Mouse (Mus musculus): ENCODE data around the gene Il17rb.

The Il17rb gene

DNA sequence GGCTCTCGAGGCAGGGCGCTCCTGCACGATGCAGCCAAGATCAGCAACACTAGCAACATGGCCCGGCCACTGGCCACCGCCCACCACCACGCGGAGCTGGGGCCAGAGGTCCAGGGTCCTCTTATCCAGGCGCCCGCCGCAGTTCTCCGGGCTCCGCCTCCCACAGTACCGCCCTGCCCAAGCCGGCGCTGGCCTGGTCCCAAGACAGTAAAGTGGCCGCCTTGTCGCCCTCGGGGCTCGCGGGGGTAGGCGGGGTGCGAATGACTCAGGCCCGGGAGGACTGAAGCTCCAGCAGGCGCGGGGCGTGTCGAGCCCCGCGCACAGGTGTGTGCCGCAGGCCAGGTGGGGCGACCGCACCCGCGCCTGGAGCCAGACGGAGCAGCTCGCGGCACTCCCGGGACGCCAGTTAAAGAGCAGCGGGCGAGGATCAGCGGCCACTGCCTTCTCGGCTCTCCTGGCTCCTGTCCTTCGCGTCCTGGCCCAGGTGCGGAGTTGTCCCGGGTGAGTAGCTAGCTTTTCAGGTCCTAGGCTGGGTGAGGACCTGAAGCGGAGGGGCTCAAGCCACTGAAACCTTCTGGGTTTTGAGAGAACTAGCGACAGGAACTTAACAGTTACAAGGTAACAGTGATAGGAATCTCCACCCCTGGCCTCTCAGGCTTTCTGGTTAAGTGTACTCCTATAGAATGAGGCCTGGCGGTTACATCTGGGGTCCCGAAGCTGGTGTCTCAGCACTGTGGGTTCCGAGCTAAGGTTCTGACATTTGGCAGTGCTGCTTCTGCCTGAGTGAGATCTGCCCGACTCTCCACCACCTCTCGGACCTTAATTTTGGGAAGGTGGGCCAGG is at the start of gene Il17rb, which contains the start of gene Chdh:
TSS of gene Il17rb (minus strand) at position 164 of the 843 bp plus-strand sequence.
TSS of gene Chdh (plus strand) at position 291 of the 843 bp plus-strand sequence.
- peak; percentile 78 for DNase-seq

DNA sequence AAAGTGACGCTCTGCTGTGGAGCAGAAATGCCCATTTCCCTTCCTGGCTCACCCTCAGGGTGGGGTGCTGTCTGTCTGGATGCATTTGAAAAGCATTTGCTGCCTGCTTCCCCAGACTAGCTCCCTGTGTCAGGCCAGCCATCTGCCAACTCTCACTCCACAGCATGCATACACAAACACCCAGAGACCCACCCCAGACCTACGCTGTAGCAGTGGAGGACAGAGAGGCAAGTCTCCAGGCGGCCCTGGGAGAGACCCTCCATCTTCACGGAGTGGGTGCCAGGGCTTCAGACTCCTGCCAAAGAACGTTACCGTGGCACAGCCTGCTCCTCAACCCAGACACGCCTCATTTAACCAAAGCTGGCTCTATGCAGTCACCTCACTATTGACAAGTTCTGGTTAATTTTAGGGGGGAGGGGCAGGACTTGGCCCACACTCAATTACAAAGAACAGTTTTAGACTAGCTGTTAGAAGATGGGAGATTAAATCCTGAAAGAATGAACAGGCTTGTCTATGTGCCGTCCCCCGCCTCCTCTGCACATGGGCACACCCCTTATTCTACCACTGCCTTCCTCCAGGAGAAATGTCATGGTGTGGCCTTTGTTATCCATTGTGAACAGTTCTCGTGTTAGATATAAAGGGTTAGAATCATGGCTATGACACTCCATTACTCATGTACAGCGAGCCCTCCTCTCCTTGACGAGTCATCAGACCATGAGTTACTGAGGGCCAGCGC is 47.5 kb upstream of the Il17rb start:
- DNase-seq: peak; percentile 50

DNA sequence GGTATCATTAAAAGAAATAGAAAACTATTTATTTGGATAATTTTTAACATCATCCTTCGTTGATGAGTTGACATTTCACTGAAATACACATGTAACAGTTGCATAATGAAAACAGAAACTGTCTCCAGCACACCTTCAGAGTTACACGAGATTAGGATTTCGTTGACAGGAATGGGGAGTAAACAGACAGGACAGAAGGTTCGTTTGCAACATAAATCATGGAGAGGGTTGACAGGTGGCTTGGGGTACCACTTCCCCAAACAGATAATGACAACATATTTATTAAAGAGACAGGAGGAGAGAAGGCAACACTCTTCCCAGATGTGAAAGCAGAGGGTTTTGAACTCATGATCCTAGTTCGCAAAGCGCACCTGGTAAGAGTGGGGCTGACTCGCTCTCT is 46.2 kb upstream of the Il17rb start:
- no peak for DNase-seq

GRCm38 (mm10) chr14:30050280-30050679 is 41.6 kb upstream of the Il17rb start:
- DNase-seq: no peak

DNA sequence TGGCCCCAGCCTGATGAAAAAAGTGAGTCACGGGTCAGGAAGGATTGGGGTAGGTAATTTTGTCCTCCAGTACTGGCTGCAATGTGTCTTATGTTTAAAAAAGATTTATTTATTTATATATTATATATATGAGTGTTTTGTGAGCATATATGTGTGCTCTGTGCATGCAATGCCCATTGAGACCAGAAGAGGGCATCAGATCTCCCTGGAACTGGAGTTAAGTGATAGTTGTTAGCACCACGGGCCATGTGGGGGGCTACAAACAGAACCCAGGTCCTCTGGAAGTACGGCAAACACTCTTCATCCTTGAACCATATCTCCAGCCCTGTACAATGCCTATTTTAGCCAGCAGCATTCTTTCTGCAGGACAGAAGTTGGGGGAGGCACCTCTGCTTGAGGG is 39.4 kb upstream of the Il17rb start:
- no peak for DNase-seq

- DNase-seq: no peak
These were observed 38.3 kb upstream of the Il17rb start for GRCm38 (mm10) chr14:30046976-30047375.

GRCm38 (mm10) chr14:30045704-30046220 is 37.1 kb upstream of the Il17rb start:
- DNase-seq: no peak

DNA sequence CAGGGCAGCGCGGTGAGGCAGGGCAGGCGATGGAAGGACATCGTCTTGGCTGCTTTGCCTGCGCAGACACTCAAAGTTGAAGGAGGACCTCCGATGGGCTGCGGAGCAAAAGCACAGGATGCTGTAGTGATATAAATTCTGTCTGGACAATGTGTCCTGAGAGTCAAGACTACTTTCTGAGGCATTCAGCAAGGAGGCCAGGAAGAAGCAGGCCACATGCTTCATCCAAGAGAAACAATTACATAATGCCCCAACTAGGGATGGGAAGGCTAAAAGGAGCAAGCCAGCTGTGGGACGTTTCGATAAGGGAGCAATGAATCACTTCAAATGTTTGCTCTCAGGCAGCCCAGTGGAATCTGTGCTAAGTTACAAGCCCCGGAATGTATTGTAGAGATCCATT is 36.5 kb upstream of the Il17rb start:
- DNase-seq: peak; percentile 14

- DNase-seq: peak; percentile 22
These were observed 34.8 kb upstream of the Il17rb start for GRCm38 (mm10) chr14:30043356-30043940.

DNA sequence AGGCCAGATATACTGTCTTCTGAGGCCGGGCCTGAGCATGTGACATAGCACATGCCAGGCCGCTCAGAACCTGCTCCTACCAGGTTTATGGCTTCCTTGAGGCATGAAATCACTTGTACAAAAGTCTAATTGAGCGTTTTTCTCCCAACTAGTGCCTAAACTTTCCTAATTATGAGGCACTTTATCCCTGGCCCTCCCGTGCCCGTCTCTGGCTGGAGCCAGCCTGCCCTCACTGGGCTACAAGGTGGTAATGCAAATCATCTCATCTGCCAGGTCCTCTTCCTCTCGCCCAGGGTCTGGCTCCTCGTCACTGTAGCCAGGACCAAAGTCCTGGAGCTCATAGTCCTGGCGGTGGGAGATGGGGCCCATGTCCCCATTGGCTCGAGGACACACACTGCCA is 33.1 kb upstream of the Il17rb start:
- DNase-seq: no peak

DNA sequence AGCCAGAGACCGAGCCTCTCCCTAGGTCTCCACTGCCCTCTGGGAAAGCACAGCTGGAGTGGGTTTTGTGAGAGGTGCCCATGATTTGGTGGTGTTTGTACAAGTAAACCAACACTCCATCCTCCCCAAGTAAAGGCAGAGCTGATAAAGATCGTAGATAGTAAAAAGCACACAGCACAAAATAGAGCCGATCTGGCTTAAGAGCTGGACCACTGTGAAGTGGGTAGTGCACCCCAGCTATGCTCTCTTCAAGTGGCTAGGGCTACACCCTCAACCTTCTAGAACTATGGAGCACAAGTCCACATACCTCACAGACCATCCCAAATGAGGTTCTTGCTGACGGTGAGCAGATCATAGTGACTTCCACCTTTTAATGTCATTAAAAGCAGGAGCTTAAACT is 30.7 kb upstream of the Il17rb start:
- no peak for DNase-seq

GRCm38 (mm10) chr14:30038431-30038830 is 29.7 kb upstream of the Il17rb start:
- no peak for DNase-seq

DNA sequence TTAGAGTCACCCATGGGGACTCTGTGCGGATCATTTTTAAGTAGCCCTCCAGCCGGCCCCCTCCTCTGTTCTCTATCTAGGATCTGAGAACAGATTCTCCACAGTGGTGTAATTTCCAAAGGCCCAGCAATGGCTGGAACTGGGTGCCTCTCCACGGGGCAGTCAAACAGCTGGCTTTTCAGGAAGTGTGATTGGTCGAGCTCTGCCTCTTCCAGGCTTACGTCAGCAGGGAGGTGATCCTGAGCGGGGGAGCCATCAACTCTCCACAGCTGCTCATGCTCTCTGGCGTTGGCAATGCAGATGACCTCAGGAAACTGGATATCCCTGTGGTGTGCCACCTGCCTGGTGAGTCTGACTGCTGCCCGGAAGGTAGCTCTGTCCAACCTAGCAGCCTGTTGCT is 24.7 kb upstream of the Il17rb start:
- no peak for DNase-seq

- peak; percentile 28 for DNase-seq
These were observed 18.7 kb upstream of the Il17rb start for GRCm38 (mm10) chr14:30027378-30027777.

DNA sequence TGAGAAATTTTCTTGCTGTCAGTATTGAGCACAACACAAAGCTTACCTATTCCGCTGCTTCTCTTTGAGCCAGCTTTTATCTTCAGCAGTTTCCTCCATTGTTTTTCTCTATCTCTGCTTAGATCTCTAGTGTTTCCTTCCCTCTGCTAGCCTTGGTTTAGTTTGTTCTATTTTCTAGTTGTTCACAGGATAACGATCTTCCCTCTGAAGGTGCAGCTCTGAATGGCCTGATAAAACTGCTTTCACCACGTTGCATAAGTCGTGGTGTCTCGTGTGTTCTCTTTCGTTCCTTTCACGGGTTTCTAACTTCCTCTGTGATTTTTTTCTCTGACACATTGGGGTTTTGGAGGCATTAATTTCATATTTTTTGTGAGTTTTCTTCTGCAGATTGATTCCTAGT is 15.7 kb upstream of the Il17rb start:
- no peak for DNase-seq

DNA sequence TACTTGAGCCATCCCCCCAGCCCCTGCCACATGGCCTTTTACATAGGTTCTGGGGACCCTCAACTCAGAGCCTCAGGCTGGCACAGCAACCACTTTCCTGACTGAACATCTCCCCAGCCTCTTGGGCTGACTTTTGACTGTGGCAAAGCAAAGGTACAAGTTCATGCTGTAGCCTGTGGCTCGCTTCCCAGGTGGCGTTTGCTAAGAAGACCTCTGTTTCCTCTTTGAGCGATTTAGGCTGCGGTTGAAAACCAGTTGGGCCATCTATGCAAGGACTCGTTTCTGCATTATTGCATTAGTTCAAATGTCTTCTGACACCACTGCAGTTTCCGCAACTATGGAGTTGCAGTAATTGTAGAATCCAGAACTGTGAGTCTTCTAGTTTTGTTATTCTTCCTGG is 13.8 kb upstream of the Il17rb start:
- no peak for DNase-seq

GRCm38 (mm10) chr14:30019792-30020575 is 11.3 kb upstream of the Il17rb start:
- no peak for DNase-seq

- no peak for DNase-seq
These were observed 10.7 kb upstream of the Il17rb start for GRCm38 (mm10) chr14:30019375-30019774.

GRCm38 (mm10) chr14:30018846-30019245 is 10.2 kb upstream of the Il17rb start:
- DNase-seq: no peak

GRCm38 (mm10) chr14:30018463-30018801 is 9.7 kb upstream of the Il17rb start:
- DNase-seq: no peak

GRCm38 (mm10) chr14:30017794-30018462 is 9.2 kb upstream of the Il17rb start:
- DNase-seq: no peak

- no peak for DNase-seq
These were observed 8.0 kb upstream of the Il17rb start for GRCm38 (mm10) chr14:30016666-30017065.
